Comparison of ENCODE assay signal across 11 mouse cellular contexts in the genomic region with DNA sequence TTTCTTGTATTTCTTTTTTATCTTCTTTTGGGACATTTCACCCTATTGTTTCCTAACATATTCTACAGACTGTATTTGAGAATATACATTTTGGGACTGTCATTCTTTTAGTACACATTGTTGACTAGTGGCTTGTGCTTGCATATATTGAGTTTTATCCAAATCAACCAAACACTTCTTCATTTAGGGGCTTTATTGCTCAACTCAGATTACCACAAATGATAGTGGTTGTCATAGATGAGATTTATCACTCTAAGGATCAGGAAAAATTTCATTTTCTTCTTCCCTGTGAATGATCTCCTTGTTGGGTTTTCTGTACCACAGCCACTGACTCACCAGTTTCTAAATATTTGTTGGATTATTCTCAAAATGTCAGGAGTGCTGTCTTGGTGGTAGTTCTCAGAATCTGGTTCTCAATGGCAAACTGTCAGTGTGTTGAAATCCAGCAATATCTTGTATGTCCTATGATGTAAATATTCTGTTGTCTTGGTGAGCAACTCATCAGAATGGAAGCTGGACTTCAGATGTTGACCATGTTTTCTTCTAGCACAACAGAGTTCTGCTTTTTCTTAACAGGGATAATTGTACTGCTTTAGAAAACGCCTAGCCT.
"Had no signal": no experiment of that assay in that cellular context is flagged by ENCODE, and none has a peak within 500 bp of the region (broad histone marks: within the 10 kb centered on the region; RNA-seq: fewer than 3 reads in every experiment).

No protein-coding gene starts in this region.

- ATAC-seq: liver, postnatal 0 days; midbrain, embryonic 15.5 days had no signal

- DNase-seq: kidney, adult 18-20 months; kidney, adult 9 months; kidney, postnatal 14 days; layer of hippocampus, adult 9-11 months; left cerebral cortex, postnatal 4 days; liver, postnatal 0 days; lung, embryonic 14.5 days; lung, postnatal 10 days; lung, postnatal 4 days; thymus, postnatal 25 days had no signal
